Mouse (Mus musculus): ENCODE results near the gene Lzts2.

GRCm38 (mm10) chr19:44977148-44977547 is 37.1 kb upstream of the Lzts2 start:
- no peak for TF ChIP-seq CTCF (IDR thresholded peaks at IDR 0.05; ENCODE audit: borderline replicate concordance, extremely low read depth, insufficient read depth, insufficient read length)
- TF ChIP-seq POLR2A (IDR thresholded peaks at IDR 0.05; ENCODE audit: borderline replicate concordance, extremely low read depth, insufficient read depth, insufficient read length, poor library complexity, severe bottlenecking) = no peak

All from brain, embryonic 14.5 days (tissue).